Mouse (Mus musculus) spleen, embryonic (tissue): ENCODE measurements around the gene Dnmt3l.

Experiments used
- CTCF ChIA-PET: fragments of 350-600 bp; sonication (Branson Sonifier 250); formaldehyde crosslinking; loops from one replicate; lab custom pipeline; 2022; lab: Charles Lee

Gene Dnmt3l

GRCm38 (mm10) chr10:78041647-78042046 is at the start of gene Dnmt3l:
Gene Dnmt3l (plus strand): TSS chr10:78041947.
- CTCF ChIA-PET = interaction anchor here (0.5 to 1.4 kb wide), 2 partner anchors 57 to 122 kb away, joined by 3 read pairs; no protein-coding TSS in a partner anchor

DNA sequence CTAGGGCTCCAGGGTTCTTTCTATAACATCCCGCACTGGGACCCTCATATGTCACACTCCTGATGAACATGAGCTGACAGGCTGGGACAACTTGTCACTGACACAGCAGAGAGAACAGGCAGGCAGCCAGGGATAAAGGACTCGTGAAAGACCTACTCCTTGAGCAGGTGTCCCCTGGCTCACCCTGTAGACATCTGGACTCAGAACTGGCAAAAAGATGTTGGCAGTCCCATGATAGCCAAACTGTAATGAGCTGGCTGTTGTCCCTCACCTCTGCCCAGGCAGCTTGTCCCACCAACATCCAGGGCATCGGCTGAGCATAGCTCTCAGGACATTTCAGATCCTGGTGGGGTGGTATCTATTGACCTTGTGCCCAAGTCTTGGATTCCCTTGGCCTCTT is 46.1 kb upstream of the Dnmt3l start:
- CTCF ChIA-PET = no interaction called here

DNA sequence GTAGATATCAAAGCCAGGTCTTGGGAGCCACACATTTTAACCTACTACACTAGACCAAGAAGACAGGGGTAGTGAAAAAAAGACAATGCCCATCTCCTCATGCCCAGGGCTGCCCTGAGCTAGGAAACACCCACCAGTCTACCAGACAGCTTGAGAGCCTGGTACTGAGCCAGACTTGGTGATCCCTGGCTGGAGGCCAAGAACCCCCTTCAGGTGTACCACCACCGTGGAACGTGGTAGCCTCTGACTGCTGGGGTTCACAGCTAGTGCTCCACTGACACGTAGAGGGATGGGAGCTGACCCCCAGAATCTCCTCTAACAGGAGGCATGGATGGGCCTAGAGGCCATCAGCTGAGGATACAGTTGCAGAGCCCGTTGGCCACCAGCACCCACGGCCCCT is 41.5 kb upstream of the Dnmt3l start:
- CTCF ChIA-PET = no interaction called here

- CTCF ChIA-PET = interaction anchor here (1.2 kb wide), 1 partner anchor 9 kb away, joined by 3 read pairs; no protein-coding TSS in a partner anchor
Observed at GRCm38 (mm10) chr10:78001796-78002195, 40.0 kb upstream of the Dnmt3l start.

DNA sequence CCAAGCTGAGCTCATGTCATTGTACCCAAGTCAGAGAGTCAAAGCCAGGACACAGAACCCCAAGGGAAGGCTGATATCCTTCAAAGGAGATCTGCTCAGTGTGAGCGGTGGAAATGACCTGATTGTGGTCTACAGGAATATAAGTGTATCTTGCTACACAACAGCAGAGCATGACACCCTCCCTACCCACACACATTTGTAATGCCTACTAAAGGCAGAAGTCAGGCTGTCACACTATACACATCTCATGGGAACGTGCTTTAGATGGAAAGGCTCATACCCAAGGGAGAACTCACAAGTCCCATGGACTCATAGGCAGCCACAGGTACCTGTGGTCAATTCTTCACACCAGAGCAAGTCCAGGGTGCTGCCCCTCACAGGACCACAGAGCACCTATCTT is 39.4 kb upstream of the Dnmt3l start:
- CTCF ChIA-PET = no interaction called here

DNA sequence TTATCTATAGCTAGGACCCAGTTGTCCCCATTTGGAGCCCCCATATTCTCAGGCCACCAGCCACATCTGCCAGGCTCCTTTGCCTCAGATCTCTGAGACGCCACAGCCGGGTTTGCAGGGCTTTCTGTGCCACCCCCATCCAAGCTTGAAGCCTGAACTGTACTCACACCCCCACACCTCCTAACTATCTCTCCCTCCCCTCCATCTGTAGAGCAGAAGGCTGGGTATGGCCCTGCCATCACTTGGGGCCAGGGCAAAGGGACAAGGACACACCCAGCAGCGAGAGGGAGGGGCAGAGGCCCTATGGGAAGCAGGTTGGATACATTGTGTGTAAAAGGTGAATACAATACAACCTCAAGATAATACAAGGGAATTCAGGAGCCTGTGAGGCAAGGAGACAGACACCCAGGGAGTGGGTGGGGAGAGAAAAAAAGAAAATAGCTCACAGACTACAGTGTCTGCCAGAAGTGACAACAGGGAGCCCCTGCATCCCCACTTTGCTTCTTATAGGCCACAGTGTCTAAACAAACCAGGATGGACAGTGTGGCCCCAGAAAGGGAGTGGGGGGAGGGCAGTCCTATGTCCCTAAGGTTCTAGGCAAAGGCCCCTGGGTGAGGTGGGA is 37.2 kb upstream of the Dnmt3l start:
- CTCF ChIA-PET = no interaction called here

GRCm38 (mm10) chr10:78005791-78006438 is 35.8 kb upstream of the Dnmt3l start:
- CTCF ChIA-PET = no interaction called here

GRCm38 (mm10) chr10:78007203-78007602 is 34.5 kb upstream of the Dnmt3l start:
- CTCF ChIA-PET = interaction anchor here (0.6 kb wide), 1 partner anchor 221 kb away, joined by 4 read pairs; no protein-coding TSS in a partner anchor

DNA sequence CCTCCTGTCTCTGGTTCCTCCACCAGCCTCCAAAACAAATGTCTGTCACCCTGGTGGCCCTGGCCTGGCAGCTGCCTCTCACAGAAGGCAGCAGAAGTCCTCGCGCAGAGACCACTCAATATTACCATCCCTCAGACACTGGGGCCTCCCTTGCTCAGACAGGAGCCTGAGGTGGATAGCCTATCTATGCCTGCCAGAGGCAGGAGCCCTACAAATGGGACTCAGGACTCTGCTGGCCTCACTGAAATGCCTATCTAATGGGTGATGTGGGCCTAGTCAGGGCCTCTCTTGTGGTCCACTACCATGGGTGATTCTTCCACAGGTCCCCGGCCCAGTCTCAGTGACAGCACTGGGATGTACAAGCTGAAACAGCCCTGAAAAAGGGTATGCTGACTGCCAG is 33.6 kb upstream of the Dnmt3l start:
- CTCF ChIA-PET = no interaction called here

- CTCF ChIA-PET = interaction anchor here (0.5 to 1.0 kb wide), 4 partner anchors 10 to 436 kb away, joined by 3 to 8 read pairs (median 4); no protein-coding TSS in a partner anchor
Observed at GRCm38 (mm10) chr10:78009184-78009944, 32.4 kb upstream of the Dnmt3l start.

DNA sequence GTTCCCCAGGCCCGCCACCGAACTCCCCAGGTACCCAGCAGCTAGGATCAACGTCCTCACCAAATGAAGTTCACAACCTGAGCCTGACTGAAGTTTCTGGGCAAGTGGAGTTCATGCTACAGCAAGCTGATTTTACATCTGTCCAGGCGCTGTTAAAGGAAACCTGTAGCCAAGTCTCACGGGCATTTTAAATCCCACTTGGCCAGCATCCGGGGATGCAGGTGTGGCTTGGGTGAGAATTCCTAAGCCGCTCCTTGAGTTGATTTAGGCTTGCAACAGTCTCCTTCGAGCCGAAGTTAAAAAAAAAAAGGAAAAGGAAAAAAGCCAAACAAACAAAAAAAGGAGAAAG is 31.8 kb upstream of the Dnmt3l start, which contains the start of gene Pfkl:
Gene Pfkl, minus strand, starts transcription at position 139 of the 349 bp plus-strand sequence.
- CTCF ChIA-PET = interaction anchor here (0.5 to 1.0 kb wide), 4 partner anchors 9 to 436 kb away, joined by 3 to 8 read pairs (median 5); no protein-coding TSS in a partner anchor

DNA sequence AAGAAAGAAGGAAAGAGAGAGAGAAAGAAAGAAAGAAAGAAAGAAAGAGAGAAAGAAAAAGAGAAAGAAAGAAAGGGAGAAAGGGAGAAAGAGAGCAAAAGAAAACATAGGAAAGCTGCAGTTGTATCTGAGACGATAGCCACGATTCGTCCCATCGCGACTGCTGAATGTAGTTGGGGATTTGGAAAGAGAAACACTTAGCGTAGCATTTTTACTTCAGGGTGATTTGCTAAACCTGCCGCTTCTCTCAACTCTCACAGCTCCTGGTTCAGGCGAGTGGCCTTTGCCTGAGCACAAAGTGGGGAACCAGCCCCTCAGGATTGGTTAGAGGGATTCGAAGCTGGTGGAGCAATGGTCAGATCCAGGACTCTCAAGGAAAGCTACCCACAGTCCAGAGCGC is 31.4 kb upstream of the Dnmt3l start:
- CTCF ChIA-PET = interaction anchor here (0.7 to 0.8 kb wide), 2 partner anchors 9 to 16 kb away, joined by 3 to 6 read pairs; no protein-coding TSS in a partner anchor

DNA sequence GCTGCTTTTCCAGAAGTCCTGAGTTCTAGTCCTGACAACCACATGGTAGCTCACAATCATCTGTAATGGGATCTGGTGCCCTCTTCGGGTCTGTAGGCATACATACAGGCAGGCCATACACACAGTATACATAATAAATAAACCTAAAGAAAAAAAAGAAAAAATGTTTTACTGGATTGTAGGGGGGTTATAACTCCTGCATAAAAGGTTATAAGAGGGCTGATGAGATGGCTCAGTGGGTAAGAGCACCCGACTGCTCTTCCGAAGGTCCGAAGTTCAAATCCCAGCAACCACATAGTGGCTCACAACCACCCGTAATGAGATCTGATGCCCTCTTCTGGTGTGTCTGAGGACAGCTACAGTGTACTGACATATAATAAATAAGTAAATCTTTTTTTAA is 30.6 kb upstream of the Dnmt3l start:
- CTCF ChIA-PET = interaction anchor here (0.8 kb wide), 1 partner anchor 10 kb away, joined by 3 read pairs; no protein-coding TSS in a partner anchor

DNA sequence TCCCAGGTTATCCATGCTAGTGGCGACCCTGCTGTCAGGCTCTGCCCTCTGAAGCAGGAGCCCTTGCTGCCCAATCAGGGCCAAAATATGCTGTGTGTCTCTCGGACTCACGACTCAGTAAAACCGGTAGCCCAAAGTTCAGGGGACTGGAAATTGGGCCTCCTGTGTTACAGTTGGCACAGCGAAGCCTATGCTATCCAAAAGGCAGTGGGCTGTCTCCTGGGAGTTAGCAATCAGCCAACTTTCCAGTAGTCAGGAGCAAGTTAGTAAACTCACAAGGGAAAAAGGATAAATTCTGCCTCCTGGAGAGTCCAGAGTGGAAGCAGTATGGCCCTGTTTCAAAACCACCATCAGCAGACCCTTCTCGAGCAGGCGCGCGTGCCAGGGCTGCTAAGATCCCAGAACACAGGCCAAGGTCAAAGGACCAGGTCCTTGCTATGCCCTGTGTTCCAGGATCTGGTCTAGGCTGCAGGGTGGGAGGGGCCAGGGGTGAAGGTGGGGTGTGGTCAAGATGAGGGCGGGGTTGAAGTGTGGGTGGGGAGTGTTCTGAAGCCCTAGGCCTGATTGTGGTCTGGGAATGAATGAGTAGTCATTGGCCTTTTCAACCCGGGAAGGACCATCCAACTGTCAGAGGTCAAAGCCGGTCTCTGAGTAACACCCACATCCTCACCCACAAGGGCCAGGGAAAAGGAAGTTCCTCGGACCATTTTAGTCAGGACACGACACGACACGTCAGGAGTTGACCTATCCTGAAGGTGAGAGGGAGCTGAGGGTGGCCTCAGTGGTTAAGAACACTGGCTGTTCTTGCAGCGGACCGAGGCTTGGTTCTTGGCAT is 28.9 kb upstream of the Dnmt3l start:
- CTCF ChIA-PET = no interaction called here

GRCm38 (mm10) chr10:78015489-78015888 is 26.3 kb upstream of the Dnmt3l start:
- CTCF ChIA-PET = no interaction called here

DNA sequence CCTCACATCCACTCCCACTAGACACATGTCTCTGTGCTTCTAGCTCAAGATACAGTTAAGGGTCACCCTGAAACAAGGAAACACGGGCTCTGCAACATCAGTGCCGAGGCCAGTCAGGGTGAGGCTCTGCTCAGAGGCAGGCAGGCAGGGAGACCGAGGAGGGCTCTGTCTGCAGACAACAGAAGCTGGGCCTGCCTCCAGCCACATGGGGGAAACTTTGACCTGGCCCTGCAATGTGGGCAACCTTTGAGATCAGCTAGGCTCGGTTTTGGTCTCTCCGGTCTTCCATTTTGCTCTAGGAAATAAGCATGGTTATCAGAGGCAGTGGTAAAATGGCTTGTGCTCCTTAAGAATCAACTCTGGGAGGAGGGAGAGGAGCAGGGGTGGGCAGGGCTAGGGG is 25.4 kb upstream of the Dnmt3l start:
- CTCF ChIA-PET = no interaction called here

DNA sequence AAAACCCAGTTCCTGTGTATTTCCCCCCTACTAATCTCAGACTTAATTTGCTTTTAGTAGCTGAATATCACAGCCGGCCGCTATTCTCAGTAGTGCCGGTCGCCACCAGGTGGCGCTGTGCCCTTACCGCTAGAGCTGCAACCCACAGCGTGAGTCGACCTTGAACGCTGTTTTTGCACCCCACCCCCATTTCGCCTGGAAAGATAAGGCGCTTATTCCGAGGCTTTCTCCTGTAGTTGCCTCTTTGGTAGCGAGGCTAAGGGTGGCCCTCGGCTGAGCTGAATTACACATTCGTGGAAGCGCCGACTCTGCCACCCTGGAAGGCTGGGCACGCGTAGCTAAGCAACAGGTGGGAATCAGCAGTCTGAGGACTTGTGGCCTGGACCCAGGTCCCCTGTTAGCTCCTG is 22.9 kb upstream of the Dnmt3l start:
- CTCF ChIA-PET = interaction anchor here (0.7 to 1.2 kb wide), 4 partner anchors 9 to 192 kb away, joined by 3 to 4 read pairs (median 3); partner anchors contain the start of gene Pfkl

GRCm38 (mm10) chr10:78019291-78019690 is 22.5 kb upstream of the Dnmt3l start:
- CTCF ChIA-PET = interaction anchor here (0.7 to 1.2 kb wide), 4 partner anchors 10 to 190 kb away, joined by 3 to 13 read pairs (median 4); partner anchors contain the start of gene Pfkl

GRCm38 (mm10) chr10:78019984-78020383 is 21.8 kb upstream of the Dnmt3l start:
- CTCF ChIA-PET = interaction anchor here (0.8 to 1.2 kb wide), 2 partner anchors 10 to 142 kb away, joined by 4 to 13 read pairs; partner anchors contain the start of gene Pfkl

- CTCF ChIA-PET = interaction anchor here (0.7 kb wide), 1 partner anchor 97 kb away, joined by 8 read pairs; no protein-coding TSS in a partner anchor
Observed at GRCm38 (mm10) chr10:78025453-78025852, 16.3 kb upstream of the Dnmt3l start.
